Mouse (Mus musculus) frontal cortex, adult (tissue): Measurements from ENCODE around the gene Irgq.
"Not testable (repeated sequence)": the region's sequence is repeated elsewhere in the genome, so short reads cannot be mapped to it uniquely, and the experiment has no call there.

Experiments used
- ATAC-seq: cut with Nextera tagmentation; 2 replicates; pipeline ENCODE4 v1.9.2; 2017; ENCODE audit warnings: mild to moderate bottlenecking, moderate library complexity, mixed read lengths; ENCODE audit not compliant: low TSS enrichment

The Irgq gene

GRCm38 (mm10) chr7:24530062-24530931 is at the start of gene Irgq:
Irgq (plus strand) TSS chr7:24530689.
- ATAC-seq = peak; percentile 82

- ATAC-seq = peak; percentile 43
Observed at GRCm38 (mm10) chr7:24480986-24481473, 49.5 kb upstream of the Irgq start.

GRCm38 (mm10) chr7:24481474-24482207 is 48.8 kb upstream of the Irgq start, which contains the start of gene Cadm4:
Cadm4 (plus strand) TSS chr7:24482023.
- ATAC-seq = peak; percentile 45

GRCm38 (mm10) chr7:24482208-24483020 is 48.1 kb upstream of the Irgq start:
- no peak for ATAC-seq

- not testable (repeated sequence) for ATAC-seq
Observed at GRCm38 (mm10) chr7:24483291-24483690, 47.2 kb upstream of the Irgq start.

- no peak for ATAC-seq
Observed at GRCm38 (mm10) chr7:24485481-24485880, 45.0 kb upstream of the Irgq start.

GRCm38 (mm10) chr7:24486654-24487130 is 43.8 kb upstream of the Irgq start:
- no peak for ATAC-seq

- no peak for ATAC-seq
Observed at GRCm38 (mm10) chr7:24487403-24487802, 43.1 kb upstream of the Irgq start.

- ATAC-seq = no peak
Observed at GRCm38 (mm10) chr7:24488303-24488702, 42.2 kb upstream of the Irgq start.

- no peak for ATAC-seq
Observed at GRCm38 (mm10) chr7:24499856-24500577, 30.5 kb upstream of the Irgq start.

- no peak for ATAC-seq
Observed at GRCm38 (mm10) chr7:24500929-24501328, 29.6 kb upstream of the Irgq start.

GRCm38 (mm10) chr7:24501492-24501891 is 29.0 kb upstream of the Irgq start:
- ATAC-seq = no peak

GRCm38 (mm10) chr7:24504004-24504403 is 26.5 kb upstream of the Irgq start:
- no peak for ATAC-seq

- ATAC-seq = no peak
Observed at GRCm38 (mm10) chr7:24504868-24505267, 25.6 kb upstream of the Irgq start.

- ATAC-seq = no peak
Observed at GRCm38 (mm10) chr7:24505447-24506064, 24.9 kb upstream of the Irgq start.

- no peak for ATAC-seq
Observed at GRCm38 (mm10) chr7:24506065-24506459, 24.4 kb upstream of the Irgq start.

- peak; percentile 36 for ATAC-seq
Observed at GRCm38 (mm10) chr7:24506476-24506837, 24.0 kb upstream of the Irgq start.

- peak; percentile 82 for ATAC-seq
Observed at GRCm38 (mm10) chr7:24506838-24507725, 23.4 kb upstream of the Irgq start, which contains the start of gene Zfp428. Zfp428 (plus strand) TSS chr7:24507006.

GRCm38 (mm10) chr7:24507726-24508114 is 22.8 kb upstream of the Irgq start:
- peak; percentile 2; the same call in 1 of the 2 replicates for ATAC-seq
